Mouse (Mus musculus) kidney, postnatal 0 days (tissue): ENCODE results near the gene Rftn1. TPM values are rescaled to one million over a fixed set of nuclear protein-coding genes. Genes with fewer than 3 reads are reported as not detected.

Source experiments
- ATAC-seq: fragments of 200-750 bp; cut with Nextera tagmentation; replicated peaks from 2 replicates; pipeline ENCODE4 v1.8.0; 2017; ENCODE audit warnings: low read depth, moderate number of reproducible peaks, moderate TSS enrichment, moderate library complexity; ENCODE audit not compliant: low FRiP score
- DNase-seq: peaks from one replicate; pipeline ENCODE4 v3.0.0-alpha.2; 2016; ENCODE audit warnings: low spot score
- H3K27ac ChIP-seq: fragments of 300-500 bp; sonication (generic); 2 replicates; pipeline ENCODE4 v1.5.1; 2014; ENCODE audit warnings: mild to moderate bottlenecking
- H3K27me3 ChIP-seq: fragments of 300-500 bp; sonication (generic); 2 replicates; pipeline ENCODE4 v1.6.1; 2014; ENCODE audit warnings: low read length, mixed read lengths; ENCODE audit not compliant: insufficient read depth
- H3K36me3 ChIP-seq: fragments of 300-500 bp; sonication (generic); 2 replicates; pipeline ENCODE4 v1.6.1; 2014; ENCODE audit warnings: low read length, mixed read lengths; ENCODE audit not compliant: insufficient read depth
- H3K4me1 ChIP-seq: fragments of 300-500 bp; sonication (generic); replicated peaks from 2 replicates; pipeline ENCODE4 v1.6.1; 2014; ENCODE audit warnings: antibody characterized with exemption, low read length, mixed read lengths; ENCODE audit not compliant: insufficient read depth
- H3K4me2 ChIP-seq: fragments of 300-500 bp; sonication (generic); 2 replicates; pipeline ENCODE4 v1.6.1; 2014; ENCODE audit warnings: mild to moderate bottlenecking, low read length, moderate library complexity, mixed read lengths
- H3K4me3 ChIP-seq: fragments of 300-500 bp; sonication (generic); replicated peaks from 2 replicates; pipeline ENCODE4 v1.5.1; 2014; ENCODE audit warnings: low read depth, low read length
- H3K9ac ChIP-seq: fragments of 300-500 bp; sonication (generic); 2 replicates; pipeline ENCODE4 v1.6.1; 2014; ENCODE audit warnings: low read depth, low read length
- H3K9me3 ChIP-seq: fragments of 300-500 bp; sonication (generic); replicated peaks from 2 replicates; pipeline ENCODE4 v1.6.1; 2016; ENCODE audit warnings: low read length, inconsistent platforms, mixed read lengths
- CTCF ChIP-seq: IDR thresholded peaks from 2 replicates; pipeline ENCODE4 v1.5.1; 2016; ENCODE audit warnings: antibody characterized with exemption, low read depth, mild to moderate bottlenecking, moderate library complexity
- WGBS: fragments of 180-500 bp; shearing (Covaris S2); extraction: QIAGEN DNeasy Blood & Tissue Kit; methylation state at CpG from one replicate; pipeline ENCODE4 v1.1.7; 2014; 5-methylcytosine and 5-hydroxymethylcytosine counted together
- polyA plus RNA-seq: library from polyadenylated mRNA; unstranded; fragments of >200 nt; fragmentation: Nextera tagmentation; extraction: Ambion mirVana; gene quantifications from 2 replicates; pipeline ENCODE4 v1.2.1, GENCODE M21; 2015

Gene Rftn1
- polyA plus RNA-seq, 1 experiment from 2014 or later, result 11.8 TPM

GRCm38 (mm10) chr17:50185616-50186015 is 4.9 kb downstream of the Rftn1 start:
- H3K27me3 ChIP-seq, result 0 out of 2 replicates have a peak, but pooled peaks cover 3% of the 10 kb centered on the region
- no peak overlapping the region for H3K27ac ChIP-seq
- H3K36me3 ChIP-seq, result no peaks in the 10 kb centered on the region
- no peak for TF ChIP-seq CTCF
- H3K4me1 ChIP-seq, result 0 out of 2 replicates have a peak, but pooled peaks cover 5% of the 10 kb centered on the region
- 76% methylated on average over 5 of the region's 5 CpGs for WGBS
- H3K9me3 ChIP-seq, result no peaks in the 10 kb centered on the region
- ATAC-seq, result no peak
- DNase-seq, result no peak
- no peak overlapping the region for H3K4me3 ChIP-seq
- no peak overlapping the region for H3K4me2 ChIP-seq
- no peak overlapping the region for H3K9ac ChIP-seq

- WGBS, result 81% methylated on average over 4 of the region's 4 CpGs
- no peak overlapping the region for H3K27ac ChIP-seq
Measured at GRCm38 (mm10) chr17:50185083-50185482, 5.4 kb downstream of the Rftn1 start.

GRCm38 (mm10) chr17:50184217-50185038 is 6.0 kb downstream of the Rftn1 start:
- H3K4me1 ChIP-seq, result no peaks in the 10 kb centered on the region
- DNase-seq, result no peak
- no peak for ATAC-seq
- H3K9me3 ChIP-seq, result no peaks in the 10 kb centered on the region
- no peak overlapping the region for H3K27ac ChIP-seq
- no peak overlapping the region for H3K4me2 ChIP-seq
- H3K27me3 ChIP-seq, result no peaks in the 10 kb centered on the region
- H3K4me3 ChIP-seq, result no peak overlapping the region
- 82% methylated on average over 12 of the region's 12 CpGs for WGBS
- H3K9ac ChIP-seq, result no peak overlapping the region
- no peak for TF ChIP-seq CTCF
- no peaks in the 10 kb centered on the region for H3K36me3 ChIP-seq

More at GRCm38 (mm10) chr17:50185083-50185482, 5.4 kb downstream of the Rftn1 start:
- no peaks in the 10 kb centered on the region for H3K36me3 ChIP-seq
- H3K4me1 ChIP-seq, result 0 out of 2 replicates have a peak, but pooled peaks cover 5% of the 10 kb centered on the region
- H3K27me3 ChIP-seq, result no peaks in the 10 kb centered on the region
- no peak overlapping the region for H3K4me2 ChIP-seq
- TF ChIP-seq CTCF, result no peak
- no peak overlapping the region for H3K9ac ChIP-seq
- H3K9me3 ChIP-seq, result no peaks in the 10 kb centered on the region
- ATAC-seq, result no peak
- no peak overlapping the region for H3K4me3 ChIP-seq
- no peak for DNase-seq

GRCm38 (mm10) chr17:50183300-50183699 is 7.2 kb downstream of the Rftn1 start:
- Histone ChIP-seq H3K4me2 (no peak overlapping the region), H3K9me3 (no peaks in the 10 kb centered on the region), H3K9ac (no peak overlapping the region), H3K27me3 (no peaks in the 10 kb centered on the region), H3K36me3 (no peaks in the 10 kb centered on the region), H3K4me1 (no peaks in the 10 kb centered on the region), H3K4me3 (no peak overlapping the region), H3K27ac (no peak overlapping the region)
- no peak for TF ChIP-seq CTCF
- ATAC-seq, result no peak
- WGBS, result 67% methylated on average over 4 of the region's 4 CpGs
- DNase-seq, result no peak

- H3K27me3 ChIP-seq, result no peaks in the 10 kb centered on the region
- no peak for TF ChIP-seq CTCF
- no peak overlapping the region for H3K27ac ChIP-seq
- no peaks in the 10 kb centered on the region for H3K36me3 ChIP-seq
- no peak overlapping the region for H3K9ac ChIP-seq
- H3K4me3 ChIP-seq, result no peak overlapping the region
- ATAC-seq (no peak), DNase-seq (no peak)
- 0 out of 2 replicates have a peak, but pooled peaks cover 4% of the 10 kb centered on the region for H3K9me3 ChIP-seq
- WGBS, result 87% methylated on average over 3 of the region's 3 CpGs
- no peak overlapping the region for H3K4me2 ChIP-seq
- H3K4me1 ChIP-seq, result no peaks in the 10 kb centered on the region
Measured at GRCm38 (mm10) chr17:50182542-50182951, 7.9 kb downstream of the Rftn1 start.

- DNase-seq, result no peak
- no peaks in the 10 kb centered on the region for H3K4me1 ChIP-seq
- no peak overlapping the region for H3K27ac ChIP-seq
- 0 out of 2 replicates have a peak, but pooled peaks cover 4% of the 10 kb centered on the region for H3K9me3 ChIP-seq
- no peak overlapping the region for H3K9ac ChIP-seq
- H3K4me2 ChIP-seq, result no peak overlapping the region
- no peak overlapping the region for H3K4me3 ChIP-seq
- no peaks in the 10 kb centered on the region for H3K27me3 ChIP-seq
- WGBS, result 76% methylated on average over 4 of the region's 4 CpGs
- no peak for TF ChIP-seq CTCF
- H3K36me3 ChIP-seq, result no peaks in the 10 kb centered on the region
- ATAC-seq, result no peak
Measured at GRCm38 (mm10) chr17:50180899-50181570, 9.4 kb downstream of the Rftn1 start.
